Mouse (Mus musculus) left cerebral cortex, postnatal 4 days (tissue): Measurements from ENCODE around the gene Mpp3. TPM values are rescaled to one million over a fixed set of nuclear protein-coding genes. Genes with fewer than 3 reads are reported as not detected.
A peak's percentile ranks its signal among the peaks of the same experiment; 100 is the strongest.

Experiments used
- DNase-seq: peaks from one replicate; pipeline ENCODE4 v3.0.0-alpha.2; 2022
- intact Hi-C: fragments of 180-260 bp; cut with DNase I; formaldehyde crosslinking; loops from one replicate; pipeline ENCODE4 v1.15.1; 2025
- total RNA-seq, 2 experiments: library from RNA; stranded (reverse); gene quantifications; 2 replicates each; pipeline ENCODE4 v1.2.3; 2021

Gene Mpp3
- total RNA-seq, 2 experiments from 2014 or later, result 53.1 to 56.3 TPM

DNA sequence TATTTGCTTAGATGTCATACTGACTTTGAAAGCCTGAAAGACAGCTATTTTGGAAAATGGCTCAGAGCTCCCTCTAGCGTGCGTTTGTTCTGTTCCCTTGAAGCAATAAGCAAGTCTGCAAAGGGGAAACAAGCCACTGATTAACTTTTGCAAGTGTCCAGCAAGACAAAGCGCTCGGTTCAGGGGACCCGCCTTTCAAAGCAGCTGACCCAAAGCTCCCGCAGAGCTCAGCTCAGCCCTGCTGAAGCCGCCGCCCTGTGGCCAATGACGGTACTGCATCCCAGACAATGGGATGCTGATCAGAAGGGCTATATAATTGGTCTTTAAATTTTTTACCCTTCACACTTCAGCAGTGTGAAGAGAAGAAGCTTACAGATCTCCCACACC lies 11.9 kb upstream of the Mpp3 start:
- intact Hi-C loops, result no loop called here
- DNase-seq, result peak; percentile 91

DNA sequence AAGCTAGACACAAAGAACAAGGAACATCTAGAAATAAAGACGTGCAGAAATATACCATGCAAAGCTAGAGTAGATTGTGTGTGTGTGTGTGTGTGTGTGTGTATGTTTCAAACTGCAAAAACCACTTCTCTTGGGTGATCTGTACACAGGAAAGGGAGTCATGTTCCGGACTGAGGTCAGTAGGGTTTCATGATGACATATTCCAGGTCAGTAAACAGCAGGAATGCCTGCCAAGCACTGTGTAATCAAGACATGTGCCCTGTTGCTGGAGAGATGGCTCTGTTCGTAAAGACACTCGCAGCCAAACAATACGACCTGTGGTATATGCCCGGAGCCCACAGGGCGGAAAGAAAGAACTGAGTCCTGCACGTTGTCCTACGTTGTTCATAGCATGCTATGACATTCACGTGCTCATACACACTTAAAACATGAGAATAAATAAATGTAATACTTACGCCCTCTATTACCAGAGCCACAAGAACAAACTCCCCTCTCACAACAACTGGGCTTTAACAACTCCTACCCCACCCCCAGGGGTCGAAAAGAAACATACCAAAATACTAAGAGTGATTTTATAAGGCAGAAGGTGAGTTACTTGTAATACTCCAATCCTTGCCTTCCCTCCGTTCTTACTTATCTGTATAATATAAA lies 11.4 kb upstream of the Mpp3 start:
- intact Hi-C loops, result no loop called here
- no peak for DNase-seq

DNA sequence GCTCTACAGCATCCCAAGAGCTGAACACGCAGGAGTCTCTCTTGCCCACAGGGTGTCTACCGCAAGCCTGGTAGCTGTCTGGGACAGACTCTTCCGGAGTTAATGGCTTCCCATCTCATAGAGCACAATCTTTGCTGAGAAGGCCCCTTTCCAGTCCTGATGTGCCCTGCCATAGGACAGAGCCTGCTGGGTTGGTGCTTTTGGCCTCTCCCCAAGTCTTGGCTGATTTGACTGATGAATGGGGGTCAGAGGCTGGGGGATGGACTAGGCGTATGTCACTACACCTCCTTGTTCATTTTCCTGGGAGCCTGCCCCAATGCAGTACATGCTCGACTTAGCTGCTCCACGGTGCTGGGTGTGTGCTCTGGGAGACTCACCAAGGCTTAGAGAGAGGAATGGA lies 9.5 kb upstream of the Mpp3 start:
- intact Hi-C loops, result no loop called here
- peak; percentile 52 for DNase-seq

DNA sequence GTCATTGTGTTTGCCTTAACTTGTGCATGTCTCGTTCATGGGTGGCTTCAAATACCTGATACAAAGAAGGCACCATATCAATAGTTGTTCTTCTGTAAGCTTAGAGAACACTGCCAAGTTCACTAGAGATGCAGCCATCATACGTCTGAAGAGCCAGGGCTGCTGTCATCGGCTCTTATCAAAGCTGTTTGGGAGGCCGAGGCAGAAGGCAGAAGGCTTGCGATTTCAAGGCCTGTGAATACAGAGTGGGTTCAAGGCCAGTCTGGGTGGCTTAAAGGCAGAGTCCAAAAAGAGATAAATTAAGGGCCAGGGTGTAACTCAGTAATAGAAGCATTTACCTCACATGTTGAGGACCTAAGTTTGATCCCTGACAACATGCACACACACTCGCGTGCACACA lies 8.1 kb upstream of the Mpp3 start:
- no peak for DNase-seq
- intact Hi-C loops, result no loop called here

DNA sequence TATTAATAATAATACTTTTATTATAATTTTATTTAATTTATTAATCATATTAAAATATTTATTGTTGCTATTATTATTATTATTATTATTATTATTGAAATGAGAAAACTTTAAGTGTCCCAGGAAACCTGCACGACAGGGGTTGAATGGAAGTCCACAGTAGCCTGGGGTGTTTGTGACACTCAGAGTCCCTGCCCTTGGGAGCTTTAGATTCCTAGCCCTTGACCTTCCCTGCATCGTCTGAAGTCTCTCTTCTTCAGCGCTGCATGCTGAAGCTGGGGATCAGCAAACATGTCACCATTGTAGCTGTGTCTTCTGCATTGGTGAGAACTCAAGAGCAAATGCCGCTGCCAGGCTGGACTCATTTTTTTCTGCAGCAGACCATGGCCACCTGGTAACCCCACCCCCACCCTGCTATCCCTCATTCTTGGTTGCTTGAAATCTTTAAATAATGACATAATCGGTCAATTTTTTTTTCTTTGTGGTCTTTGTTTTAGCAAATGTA lies 7.2 kb upstream of the Mpp3 start:
- intact Hi-C loops, result no loop called here
- DNase-seq, result no peak

DNA sequence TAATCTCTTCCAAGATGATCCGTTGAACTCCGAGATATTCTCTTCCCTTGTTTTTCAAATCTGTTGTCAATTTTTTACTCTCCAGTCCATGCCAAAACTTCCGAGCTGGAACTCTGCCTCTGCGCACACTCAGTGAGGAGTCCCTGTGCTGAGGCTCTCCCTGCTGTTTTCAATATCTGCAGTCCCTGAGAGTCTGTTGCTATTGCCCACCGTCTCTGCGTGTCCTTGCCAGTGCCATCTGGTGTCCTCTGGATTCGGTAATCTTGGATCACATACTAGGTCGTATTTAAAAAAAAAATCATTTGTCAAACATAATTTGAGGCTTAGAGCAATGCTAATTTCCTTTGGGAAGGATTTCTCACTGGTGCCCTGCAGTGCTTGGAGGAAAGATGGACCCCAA lies 6.6 kb upstream of the Mpp3 start:
- DNase-seq, result peak; percentile 83
- intact Hi-C loops, result no loop called here

GRCm38 (mm10) chr11:102033055-102033591 lies 4.9 kb upstream of the Mpp3 start:
- intact Hi-C loops, result no loop called here
- no peak for DNase-seq

DNA sequence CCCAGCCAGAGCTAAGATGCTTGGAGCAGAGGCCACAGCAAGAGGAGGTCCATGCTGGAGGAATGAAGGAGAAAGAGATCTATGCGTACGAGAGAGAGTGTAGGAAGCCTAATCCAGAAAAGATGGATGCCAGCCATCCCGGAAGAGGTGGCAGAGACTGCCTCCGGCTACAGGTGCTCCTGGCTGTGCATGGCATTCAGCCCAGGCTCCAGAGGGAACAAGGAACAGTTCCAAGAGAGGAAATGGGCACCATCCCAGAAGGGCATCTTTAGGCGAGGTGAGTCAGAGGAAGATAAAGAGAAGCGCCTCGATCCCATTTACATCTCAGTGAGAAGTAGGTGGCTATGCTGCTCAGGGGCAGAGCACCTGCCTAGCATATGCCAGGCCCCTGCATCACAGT lies 2.9 kb upstream of the Mpp3 start:
- DNase-seq, result peak; percentile 82
- intact Hi-C loops, result no loop called here

GRCm38 (mm10) chr11:102029966-102030365 lies 1.7 kb upstream of the Mpp3 start:
- intact Hi-C loops, result loop anchor here (5.0 kb wide), 1 partner anchor 38 kb away; no protein-coding TSS in a partner anchor
- DNase-seq, result no peak

- intact Hi-C loops, result loop anchor here (5.0 kb wide), 1 partner anchor 37 kb away; no protein-coding TSS in a partner anchor
- DNase-seq, result no peak
Observed at GRCm38 (mm10) chr11:102029304-102029703, 1.0 kb upstream of the Mpp3 start.

DNA sequence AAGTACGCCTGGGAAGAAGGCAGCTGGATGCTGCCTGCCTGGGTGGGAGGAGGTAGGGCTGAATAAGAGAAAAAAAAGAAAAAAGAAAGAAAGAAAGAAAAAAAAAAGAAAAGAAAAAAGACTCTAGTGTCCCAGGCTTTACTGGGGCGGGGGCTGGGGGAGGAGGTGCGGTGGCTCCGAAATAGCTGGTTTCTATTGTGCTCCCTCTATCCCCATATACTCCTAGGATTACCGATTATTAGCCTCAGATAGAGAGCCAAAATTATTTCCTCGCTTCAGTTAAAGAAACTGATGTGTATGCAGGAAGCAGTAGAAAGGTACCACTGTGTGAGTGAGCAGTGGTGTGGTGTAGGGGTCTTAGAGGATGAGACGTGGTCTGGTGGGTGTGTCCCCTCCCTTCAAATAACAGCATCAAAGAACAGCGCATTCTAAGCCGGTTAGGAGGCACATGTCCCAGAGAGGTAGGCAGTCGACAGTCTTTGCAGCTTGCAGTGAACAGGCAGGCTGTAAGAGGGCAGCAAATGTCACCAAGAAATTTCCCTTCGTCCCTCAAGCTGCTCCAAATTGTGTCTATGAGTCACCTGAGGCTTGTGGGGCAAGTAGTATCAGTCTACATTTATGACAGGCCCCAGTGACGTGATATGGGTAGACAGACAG lies 772 bp downstream of the Mpp3 start:
- intact Hi-C loops, result loop anchor here (5.0 kb wide), 1 partner anchor 35 kb away; no protein-coding TSS in a partner anchor
- no peak for DNase-seq

DNA sequence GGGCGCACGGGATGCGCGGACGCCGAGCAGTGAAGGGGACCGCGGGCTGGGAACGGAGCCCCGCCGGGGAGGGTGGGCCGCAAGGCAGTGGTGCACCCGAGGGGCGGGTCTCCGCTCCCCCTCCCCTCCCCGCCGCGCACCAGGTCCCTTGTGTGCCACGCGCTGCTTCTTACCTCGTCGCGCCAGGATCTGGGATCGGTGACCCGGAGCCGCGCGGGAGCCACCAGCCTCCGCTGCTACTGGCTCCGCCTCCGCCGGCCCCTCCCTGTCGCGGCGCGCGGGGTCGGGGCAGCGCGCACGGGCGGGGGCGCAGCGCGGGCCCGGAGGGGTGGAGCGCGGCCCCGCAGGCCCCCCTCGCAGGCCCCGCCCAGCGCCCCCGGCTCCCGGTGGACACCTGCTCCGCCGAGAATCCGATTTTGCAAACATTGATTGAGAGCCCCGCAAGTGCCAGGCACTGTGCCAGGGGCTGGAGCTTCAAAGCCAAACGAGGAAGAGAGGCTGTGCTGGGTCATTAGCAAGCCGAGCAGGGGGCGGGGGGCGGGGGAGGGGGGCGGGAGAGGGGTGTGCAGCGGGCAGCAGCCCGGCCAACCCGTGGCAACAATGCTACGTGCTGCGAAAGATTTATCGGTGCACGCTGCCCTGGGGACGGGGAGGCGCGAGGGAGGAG lies 1.4 kb downstream of the Mpp3 start:
- peak; percentile 90 for DNase-seq
- intact Hi-C loops, result loop anchor here (5.0 kb wide), 1 partner anchor 35 kb away; no protein-coding TSS in a partner anchor

- DNase-seq, result peak; percentile 44
- intact Hi-C loops, result loop anchor here (5.0 kb wide), 1 partner anchor 34 kb away; no protein-coding TSS in a partner anchor
Observed at GRCm38 (mm10) chr11:102025991-102026660, 2.1 kb downstream of the Mpp3 start.

DNA sequence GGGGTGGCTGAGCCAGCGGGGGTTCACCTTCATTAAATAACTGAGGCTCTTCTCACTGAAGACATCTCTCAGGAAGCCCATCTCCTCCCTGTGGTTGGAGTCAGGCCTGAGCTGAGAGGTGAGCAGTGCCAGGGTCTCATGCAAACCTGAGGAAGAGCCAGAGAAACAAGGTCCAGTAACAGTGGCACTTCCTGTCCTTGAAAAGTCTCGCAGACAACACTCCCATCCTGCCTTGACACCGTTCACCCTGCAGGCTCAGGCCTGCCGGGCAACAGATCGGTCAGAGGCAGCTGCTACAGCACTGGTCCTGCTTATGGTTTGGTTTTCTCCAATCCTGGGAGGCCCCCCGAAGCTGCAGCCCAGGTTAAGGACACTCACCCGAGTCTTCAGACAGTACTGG lies 2.9 kb downstream of the Mpp3 start:
- DNase-seq, result no peak
- intact Hi-C loops, result loop anchor here (5.0 kb wide), 1 partner anchor 33 kb away; no protein-coding TSS in a partner anchor

GRCm38 (mm10) chr11:102024875-102025274 lies 3.4 kb downstream of the Mpp3 start:
- intact Hi-C loops, result loop anchor here (5.0 kb wide), 1 partner anchor 33 kb away; no protein-coding TSS in a partner anchor

GRCm38 (mm10) chr11:102024084-102024758 lies 4.0 kb downstream of the Mpp3 start:
- intact Hi-C loops, result no loop called here
- DNase-seq, result no peak

More at GRCm38 (mm10) chr11:102024875-102025274, 3.4 kb downstream of the Mpp3 start:
- no peak for DNase-seq

GRCm38 (mm10) chr11:102023406-102023805 lies 4.9 kb downstream of the Mpp3 start:
- intact Hi-C loops, result no loop called here
- no peak for DNase-seq

- intact Hi-C loops, result no loop called here
- DNase-seq, result no peak
Observed at GRCm38 (mm10) chr11:102021196-102021595, 7.1 kb downstream of the Mpp3 start.

GRCm38 (mm10) chr11:102019736-102020135 lies 8.5 kb downstream of the Mpp3 start:
- intact Hi-C loops, result no loop called here
- DNase-seq, result no peak

- no peak for DNase-seq
- intact Hi-C loops, result no loop called here
Observed at GRCm38 (mm10) chr11:102016136-102016535, 12.1 kb downstream of the Mpp3 start.
